Mouse (Mus musculus) limb, embryonic 12.5 days (tissue): ENCODE results near the gene Tnrc6b. TPM values are rescaled to one million over a fixed set of nuclear protein-coding genes. Genes with fewer than 3 reads are reported as not detected.
A peak's percentile ranks its signal among the peaks of the same experiment; 100 is the strongest.
"Not testable (repeated sequence)": the region's sequence is repeated elsewhere in the genome, so short reads cannot be mapped to it uniquely, and the experiment has no call there.

ENCODE experiments used
- ATAC-seq: fragments of 200-750 bp; cut with Nextera tagmentation; 2 replicates; pipeline ENCODE4 v1.8.0; 2017; ENCODE audit warnings: low read depth, moderate TSS enrichment; ENCODE audit not compliant: insufficient number of reproducible peaks, insufficient read depth, low FRiP score, low TSS enrichment
- H3K27ac ChIP-seq: fragments of 300-500 bp; sonication (generic); 2 replicates; pipeline ENCODE4 v1.5.1; 2016; ENCODE audit warnings: mild to moderate bottlenecking, moderate library complexity
- H3K27me3 ChIP-seq: fragments of 300-500 bp; sonication (generic); 2 replicates; pipeline ENCODE4 v1.6.1; 2016; ENCODE audit warnings: mild to moderate bottlenecking, moderate library complexity
- H3K36me3 ChIP-seq: fragments of 300-500 bp; sonication (generic); 2 replicates; pipeline ENCODE4 v1.6.1; 2016; ENCODE audit warnings: mild to moderate bottlenecking, moderate library complexity
- H3K4me1 ChIP-seq: fragments of 300-500 bp; sonication (generic); replicated peaks from 2 replicates; pipeline ENCODE4 v1.6.1; 2016
- H3K4me2 ChIP-seq: fragments of 300-500 bp; sonication (generic); 2 replicates; pipeline ENCODE4 v1.6.1; 2016; ENCODE audit warnings: mild to moderate bottlenecking, moderate library complexity
- H3K4me3 ChIP-seq: fragments of 300-500 bp; sonication (generic); replicated peaks from 2 replicates; pipeline ENCODE4 v1.5.1; 2016; ENCODE audit warnings: mild to moderate bottlenecking
- H3K9ac ChIP-seq: fragments of 300-500 bp; sonication (generic); replicated peaks from 2 replicates; pipeline ENCODE4 v1.6.1; 2016; ENCODE audit warnings: mild to moderate bottlenecking, moderate library complexity
- H3K9me3 ChIP-seq: fragments of 300-500 bp; sonication (generic); 2 replicates; pipeline ENCODE4 v1.6.1; 2016; ENCODE audit warnings: mild to moderate bottlenecking, moderate library complexity
- whole genome bisulfite sequencing: fragments of 180-500 bp; shearing (Covaris S2); methylation state at CpG from one replicate; pipeline ENCODE4 v1.1.7; 2016; 5-methylcytosine and 5-hydroxymethylcytosine counted together
- polyA plus RNA-seq: library from polyadenylated mRNA; unstranded; fragments of >200 nt; fragmentation: Nextera tagmentation; extraction: Ambion mirVana; gene quantifications from 2 replicates; pipeline ENCODE4 v1.2.1, GENCODE M21; 2016

The Tnrc6b gene
- polyA plus RNA-seq, 1 experiment from 2014 or later = 41.0 TPM

- no peak overlapping the region for H3K27ac ChIP-seq
- H3K4me3 ChIP-seq = no peak overlapping the region
- H3K9ac ChIP-seq = no peak overlapping the region
- no peak for ATAC-seq
- H3K27me3 ChIP-seq = no peaks in the 10 kb centered on the region
- H3K4me1 ChIP-seq = no peaks in the 10 kb centered on the region
- H3K36me3 ChIP-seq = no peaks in the 10 kb centered on the region
- 89% methylated on average over 3 of the region's 3 CpGs for WGBS
- no peaks in the 10 kb centered on the region for H3K9me3 ChIP-seq
- no peak overlapping the region for H3K4me2 ChIP-seq
Observed at GRCm38 (mm10) chr15:80831170-80831569, 120.1 kb downstream of the Tnrc6b start.

GRCm38 (mm10) chr15:80832808-80833207, 121.7 kb downstream of the Tnrc6b start:
- no peaks in the 10 kb centered on the region for H3K27me3 ChIP-seq
- no peaks in the 10 kb centered on the region for H3K9me3 ChIP-seq
- no peaks in the 10 kb centered on the region for H3K36me3 ChIP-seq
- H3K4me3 ChIP-seq = no peak overlapping the region
- no peaks in the 10 kb centered on the region for H3K4me1 ChIP-seq
- H3K9ac ChIP-seq = no peak overlapping the region
- 76% methylated on average over 3 of the region's 3 CpGs for WGBS
- H3K4me2 ChIP-seq = no peak overlapping the region
- H3K27ac ChIP-seq = no peak overlapping the region
- ATAC-seq = no peak

- H3K9ac ChIP-seq = no peak overlapping the region
- H3K27me3 ChIP-seq = no peaks in the 10 kb centered on the region
- ATAC-seq = no peak
- 60% methylated on average over 3 of the region's 3 CpGs for WGBS
- no peak overlapping the region for H3K27ac ChIP-seq
- H3K4me1 ChIP-seq = peaks cover 15% of the 10 kb centered on the region
- no peaks in the 10 kb centered on the region for H3K9me3 ChIP-seq
- H3K4me2 ChIP-seq = no peak overlapping the region
- no peaks in the 10 kb centered on the region for H3K36me3 ChIP-seq
- H3K4me3 ChIP-seq = no peak overlapping the region
Observed at GRCm38 (mm10) chr15:80836246-80836645, 125.1 kb downstream of the Tnrc6b start.

GRCm38 (mm10) chr15:80838836-80839235, 127.7 kb downstream of the Tnrc6b start:
- Histone ChIP-seq H3K9me3 (no peaks in the 10 kb centered on the region), H3K4me3 (no peak overlapping the region), H3K9ac (no peak overlapping the region), H3K27me3 (no peaks in the 10 kb centered on the region), H3K27ac (peak overlapping the region; percentile 35; the same call in 1 of the 2 replicates), H3K4me2 (no peak overlapping the region), H3K36me3 (no peaks in the 10 kb centered on the region), H3K4me1 (peaks cover 15% of the 10 kb centered on the region)
- no peak for ATAC-seq
- WGBS = 36% methylated on average over 4 of the region's 4 CpGs

GRCm38 (mm10) chr15:80839653-80840420, 128.7 kb downstream of the Tnrc6b start:
- no peak overlapping the region for H3K4me2 ChIP-seq
- H3K9me3 ChIP-seq = no peaks in the 10 kb centered on the region
- no peaks in the 10 kb centered on the region for H3K27me3 ChIP-seq
- no peaks in the 10 kb centered on the region for H3K36me3 ChIP-seq
- H3K4me1 ChIP-seq = peaks cover 15% of the 10 kb centered on the region
- no peak for ATAC-seq
- H3K27ac ChIP-seq = no peak overlapping the region
- WGBS = 72% methylated on average over 9 of the region's 9 CpGs
- no peak overlapping the region for H3K4me3 ChIP-seq
- H3K9ac ChIP-seq = no peak overlapping the region

GRCm38 (mm10) chr15:80844262-80844661, 133.1 kb downstream of the Tnrc6b start:
- WGBS = 79% methylated on average over 1 of the region's 1 CpGs
- Histone ChIP-seq H3K27me3 (no peaks in the 10 kb centered on the region), H3K4me3 (no peak overlapping the region), H3K36me3 (peaks cover 7% of the 10 kb centered on the region), H3K27ac (no peak overlapping the region), H3K9me3 (no peaks in the 10 kb centered on the region), H3K9ac (no peak overlapping the region), H3K4me1 (peaks cover 4% of the 10 kb centered on the region; the same call in 1 of the 2 replicates), H3K4me2 (no peak overlapping the region)
- no peak for ATAC-seq

DNA sequence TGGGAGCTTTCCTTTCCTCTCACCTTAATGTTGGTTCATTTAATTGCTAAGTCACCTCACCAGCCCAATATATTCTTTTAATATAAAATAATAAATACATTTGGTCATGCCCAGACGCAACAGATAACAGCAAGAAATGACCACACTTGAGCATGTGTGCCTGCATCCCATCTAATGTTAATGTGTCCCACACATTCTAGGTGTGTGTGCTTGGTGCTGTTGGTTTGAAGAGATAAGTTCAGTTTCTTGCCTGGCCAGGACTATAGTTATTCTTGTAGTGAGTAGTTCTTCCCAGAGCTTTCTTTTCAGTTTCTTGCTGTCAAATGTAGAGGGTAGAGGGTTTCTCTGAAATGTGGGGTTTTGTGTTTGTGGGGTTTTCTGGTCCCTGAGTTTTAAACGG, 133.8 kb downstream of the Tnrc6b start:
- Histone ChIP-seq H3K36me3 (peaks cover 13% of the 10 kb centered on the region), H3K4me3 (no peak overlapping the region), H3K9ac (no peak overlapping the region), H3K4me2 (no peak overlapping the region), H3K27ac (no peak overlapping the region), H3K9me3 (no peaks in the 10 kb centered on the region), H3K27me3 (no peaks in the 10 kb centered on the region), H3K4me1 (no peaks in the 10 kb centered on the region)
- WGBS = 90% methylated on average over 2 of the region's 2 CpGs
- no peak for ATAC-seq

GRCm38 (mm10) chr15:80850004-80850403, 138.9 kb downstream of the Tnrc6b start:
- ATAC-seq = no peak
- Histone ChIP-seq H3K4me3 (no peak overlapping the region), H3K9ac (no peak overlapping the region), H3K9me3 (peaks cover 4% of the 10 kb centered on the region; the same call in 1 of the 2 replicates), H3K4me2 (no peak overlapping the region), H3K27ac (no peak overlapping the region), H3K36me3 (peaks cover 18% of the 10 kb centered on the region), H3K4me1 (no peaks in the 10 kb centered on the region), H3K27me3 (no peaks in the 10 kb centered on the region)
- 80% methylated on average over 8 of the region's 8 CpGs for WGBS

GRCm38 (mm10) chr15:80850682-80851475, 139.8 kb downstream of the Tnrc6b start:
- H3K4me3 ChIP-seq = no peak overlapping the region
- no peak overlapping the region for H3K9ac ChIP-seq
- H3K9me3 ChIP-seq = peaks cover 4% of the 10 kb centered on the region; the same call in 1 of the 2 replicates
- H3K27me3 ChIP-seq = no peaks in the 10 kb centered on the region
- 88% methylated on average over 7 of the region's 7 CpGs for WGBS
- no peaks in the 10 kb centered on the region for H3K4me1 ChIP-seq
- H3K4me2 ChIP-seq = no peak overlapping the region
- no peak for ATAC-seq
- peaks cover 18% of the 10 kb centered on the region for H3K36me3 ChIP-seq
- no peak overlapping the region for H3K27ac ChIP-seq

DNA sequence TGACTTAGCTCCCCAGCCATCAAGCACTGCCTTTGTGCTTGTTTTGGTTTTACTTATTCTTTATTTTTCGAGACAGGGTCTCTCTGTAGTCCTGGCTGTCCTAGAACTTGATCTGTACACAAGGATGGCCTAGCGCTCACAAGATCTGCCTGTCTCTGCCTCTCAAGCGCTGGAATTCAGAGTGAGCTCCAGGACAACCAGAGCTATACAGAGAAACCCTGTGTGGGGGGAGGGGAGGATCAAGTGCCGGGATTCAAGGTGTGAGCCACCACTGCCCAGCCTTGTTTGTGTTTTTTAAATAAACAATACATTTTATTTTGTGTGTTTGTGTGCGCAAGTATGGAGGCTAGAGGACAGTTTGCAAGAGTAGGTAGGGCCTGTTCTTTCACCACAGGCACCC, 141.0 kb downstream of the Tnrc6b start:
- H3K4me2 ChIP-seq = no peak overlapping the region
- H3K4me3 ChIP-seq = no peak overlapping the region
- peaks cover 4% of the 10 kb centered on the region; the same call in 1 of the 2 replicates for H3K9me3 ChIP-seq
- WGBS = 99% methylated on average over 5 of the region's 5 CpGs
- H3K27ac ChIP-seq = no peak overlapping the region
- no peaks in the 10 kb centered on the region for H3K4me1 ChIP-seq
- H3K36me3 ChIP-seq = peaks cover 18% of the 10 kb centered on the region
- no peak for ATAC-seq
- H3K9ac ChIP-seq = no peak overlapping the region
- H3K27me3 ChIP-seq = no peaks in the 10 kb centered on the region

DNA sequence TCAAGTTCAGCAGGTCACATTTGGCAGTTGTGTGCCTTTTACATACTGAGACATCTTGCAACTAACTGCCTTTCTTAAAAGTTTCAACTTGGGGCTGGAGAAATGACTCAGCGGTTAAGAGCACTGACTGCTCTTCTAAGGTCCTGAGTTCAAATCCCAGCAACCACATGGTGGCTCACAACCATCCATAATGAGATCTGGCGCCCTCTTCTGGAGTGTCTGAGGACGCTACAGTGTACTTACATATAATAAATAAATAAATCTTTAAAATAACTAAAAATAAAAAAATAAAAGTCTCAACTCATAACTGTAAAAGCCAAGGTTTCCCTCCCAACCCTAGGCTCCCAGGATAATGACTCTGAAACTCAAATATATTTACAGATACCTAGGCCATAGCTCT, 141.4 kb downstream of the Tnrc6b start:
- not testable (repeated sequence) for H3K27me3 ChIP-seq, ATAC-seq, H3K4me3 ChIP-seq, H3K4me1 ChIP-seq, H3K9ac ChIP-seq, H3K9me3 ChIP-seq, H3K27ac ChIP-seq, H3K4me2 ChIP-seq
- 83% methylated on average over 3 of the region's 3 CpGs for WGBS
- peaks cover 18% of the 10 kb centered on the region for H3K36me3 ChIP-seq
